Mouse (Mus musculus) megakaryocyte, adult 5-6 weeks (primary cell): ENCODE measurements around the gene Foxk2. TPM values are rescaled to one million over a fixed set of nuclear protein-coding genes. Genes with fewer than 3 reads are reported as not detected.

ENCODE experiments used
- ATAC-seq: 2 replicates; pipeline ENCODE4 v1.8.0; 2016; ENCODE audit warnings: mild to moderate bottlenecking, inconsistent platforms; ENCODE audit not compliant: poor library complexity, severe bottlenecking
- total RNA-seq, 2 experiments: library from RNA; stranded (forward) in 1 of 2; stranded (reverse) in 1 of 2; fragments of 153-499, 151-499 nt in 1 of 2; fragments of 221-1000, 200-1000 nt in 1 of 2; gene quantifications; 2 replicates each; pipeline versions ENCODE4 v1.2.3 to v1.2.4; 2015 to 2017

Gene Foxk2
- total RNA-seq (2015) (16.3 and 17.8 TPM in 2 replicates), total RNA-seq (2017) (16.9 and 24.8 TPM in 2 replicates)

DNA sequence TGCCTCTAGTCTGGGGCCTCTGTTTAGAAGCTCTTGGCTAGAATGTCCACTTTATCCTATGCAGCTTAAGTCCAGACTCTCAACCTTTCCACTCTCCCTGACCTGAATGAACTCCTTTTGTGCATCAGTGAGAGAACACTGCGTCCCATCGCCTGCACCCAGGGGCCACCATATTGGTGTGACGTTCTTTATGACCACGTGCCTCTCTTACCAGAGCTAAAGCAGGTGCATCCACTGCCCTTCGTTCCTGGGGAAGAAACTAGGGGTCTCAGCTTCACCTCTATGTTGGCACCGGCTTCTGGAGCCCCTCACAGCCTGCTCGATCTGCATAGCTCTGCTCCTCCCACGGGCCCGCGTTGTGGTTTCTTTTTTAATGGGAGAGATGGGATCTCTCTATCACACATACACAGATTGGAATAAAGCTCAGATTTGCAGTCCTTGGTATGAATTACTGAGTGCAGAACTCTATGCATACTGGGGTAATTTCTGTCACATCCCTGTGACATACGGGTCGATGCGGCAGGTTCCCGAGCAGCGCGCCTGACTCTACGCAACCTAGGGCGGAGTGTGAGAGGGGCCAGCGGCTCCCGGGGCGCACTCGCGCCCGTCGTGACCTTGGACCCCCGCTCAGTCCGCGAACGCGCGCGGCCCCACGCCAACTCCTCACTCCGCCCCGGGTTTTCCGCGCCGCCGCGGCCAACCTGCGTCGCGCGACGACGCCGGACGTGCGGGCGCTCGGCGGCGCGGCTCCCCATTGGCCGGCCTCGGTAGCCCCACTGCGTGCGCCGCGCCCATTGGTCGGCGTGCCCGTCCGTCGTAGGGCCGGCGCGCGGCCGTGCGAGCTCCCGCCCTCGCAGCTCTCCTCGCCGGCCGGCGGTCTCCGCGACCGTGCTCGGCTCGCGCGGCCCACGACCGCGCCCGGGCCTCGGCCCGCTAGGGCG, at the start of gene Foxk2:
Foxk2 (plus strand) TSS at position 831 of the 941 bp plus-strand sequence.
- ATAC-seq: peak; percentile 99

DNA sequence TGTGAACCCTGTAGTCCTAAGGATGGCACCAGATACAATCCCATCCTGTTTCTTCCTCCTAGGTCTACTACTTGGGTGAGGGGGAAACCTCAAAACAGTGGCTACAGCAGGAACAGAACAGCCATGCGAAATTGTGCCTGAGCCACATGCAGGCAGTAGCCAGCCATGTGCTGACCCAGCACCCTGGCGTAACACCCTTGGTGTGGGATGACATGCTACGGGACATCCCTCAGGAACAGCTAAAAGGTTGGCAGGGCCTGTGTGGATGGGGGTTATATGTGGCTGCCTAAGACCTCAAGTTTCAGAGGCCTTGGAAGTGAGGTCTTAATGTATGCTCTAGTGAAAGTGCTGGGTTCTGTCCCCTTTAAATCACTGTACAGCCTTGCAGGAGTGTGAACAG, 43.0 kb upstream of the Foxk2 start:
- ATAC-seq: no peak

DNA sequence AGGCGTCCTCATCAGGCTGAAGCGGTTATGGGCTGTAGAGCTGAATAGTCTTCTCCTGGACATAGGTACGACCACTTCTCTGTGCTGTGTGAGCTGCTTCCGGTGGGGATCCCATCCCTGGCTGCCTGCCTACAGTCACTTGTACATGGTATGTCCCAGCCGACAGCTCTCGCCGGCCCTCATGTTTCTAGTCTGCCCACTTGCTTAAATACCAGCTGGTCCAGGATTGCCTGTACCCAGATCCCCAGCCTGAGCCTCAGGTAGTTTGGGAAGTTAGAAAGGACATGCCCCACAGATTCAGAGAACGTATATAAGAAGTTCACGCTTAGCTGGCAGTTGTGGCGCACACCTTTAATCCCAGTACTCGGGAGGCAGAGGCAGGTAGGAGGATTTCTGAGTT, 40.0 kb upstream of the Foxk2 start:
- ATAC-seq: no peak

DNA sequence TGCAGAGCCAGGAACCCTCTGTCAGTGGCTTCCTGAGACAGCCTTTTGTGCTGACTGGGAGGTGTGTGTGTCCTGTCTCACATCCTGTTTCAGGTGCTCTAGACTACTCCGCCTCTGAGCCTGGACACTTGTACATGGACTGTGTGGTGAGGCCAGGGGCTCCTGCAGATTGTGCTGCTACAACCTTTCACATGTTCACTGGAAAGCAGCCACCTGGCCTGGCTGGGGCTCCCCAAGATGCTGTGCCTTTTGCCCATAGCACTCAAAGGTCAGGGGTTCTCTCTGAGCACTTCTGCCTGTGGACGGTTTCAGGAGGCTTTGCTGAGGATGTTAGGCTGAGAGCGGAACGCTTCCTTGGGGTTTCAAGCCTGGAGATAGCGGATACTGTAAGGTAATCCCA, 39.0 kb upstream of the Foxk2 start:
- no peak for ATAC-seq

DNA sequence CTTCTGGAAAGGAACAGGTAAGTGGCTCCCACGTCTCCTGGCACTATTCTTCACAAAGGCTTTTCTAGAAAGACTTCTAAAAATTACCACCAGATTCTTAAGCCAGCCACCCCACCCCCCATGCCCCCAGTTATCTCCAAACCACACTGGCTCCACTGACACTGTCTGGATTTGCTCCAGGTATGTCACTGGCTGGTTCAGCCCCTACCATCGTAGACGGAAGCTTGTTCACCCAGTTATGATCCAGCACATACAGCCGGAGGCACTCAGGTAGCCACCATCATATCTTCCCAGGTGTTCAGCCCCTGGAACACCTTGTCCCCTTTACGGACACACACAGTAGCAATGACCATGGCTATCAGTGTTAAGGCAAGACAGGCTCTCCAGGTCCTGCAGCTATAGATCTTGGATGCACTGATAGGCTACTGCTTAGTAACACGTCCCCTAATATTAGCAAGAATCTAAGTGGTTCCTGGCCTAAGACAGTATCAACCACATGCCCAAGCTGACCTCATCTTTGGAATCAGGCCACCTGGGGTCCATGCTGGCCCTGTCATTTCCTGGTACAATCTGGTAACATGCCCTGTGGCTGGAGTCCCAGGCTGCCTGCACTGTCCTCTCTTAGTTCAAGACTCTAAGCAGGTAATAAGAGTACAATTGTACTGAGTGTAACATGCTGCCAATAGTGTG, 38.3 kb upstream of the Foxk2 start:
- ATAC-seq: no peak

DNA sequence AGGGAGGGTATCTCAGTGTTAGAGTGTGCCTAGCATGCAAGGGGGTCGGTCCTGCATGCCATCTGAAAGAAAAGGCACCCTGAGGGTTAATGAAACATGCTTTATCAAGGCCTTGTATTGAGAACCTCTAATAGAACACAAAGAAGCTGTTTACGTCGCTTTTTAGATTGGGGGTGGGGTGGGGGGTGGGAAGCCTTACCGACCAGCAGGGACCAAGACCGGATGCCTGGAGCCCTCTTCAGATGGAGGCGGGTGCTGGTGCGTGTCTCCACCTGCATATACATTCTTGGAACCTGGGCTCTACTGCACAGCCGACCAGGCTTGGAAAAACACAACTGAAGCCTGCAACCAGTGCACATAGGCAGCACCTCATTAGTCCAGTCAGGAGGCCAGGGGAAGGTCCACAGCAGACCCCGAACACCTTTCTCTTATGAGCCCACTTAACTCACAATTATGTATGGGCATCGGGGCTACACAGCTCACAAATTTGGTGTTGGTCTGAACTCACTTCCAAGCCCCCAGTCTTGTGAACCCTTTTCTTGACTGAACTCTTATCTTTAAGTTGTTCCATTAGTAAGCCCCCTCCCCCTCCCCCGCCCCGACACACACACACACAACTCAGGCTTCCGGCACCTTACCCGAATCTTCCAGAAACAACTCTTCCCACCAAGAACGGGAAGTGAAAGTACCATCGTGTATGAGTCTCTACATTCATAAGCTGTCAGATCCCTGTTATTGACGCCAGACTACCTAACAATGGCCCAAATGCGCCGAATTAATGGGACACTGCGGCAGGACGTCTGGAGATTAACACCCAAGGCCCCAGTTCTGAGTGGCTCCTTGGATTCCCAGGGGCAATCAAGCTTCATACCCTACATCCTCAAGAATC, 31.4 kb upstream of the Foxk2 start:
- ATAC-seq: peak; percentile 62

DNA sequence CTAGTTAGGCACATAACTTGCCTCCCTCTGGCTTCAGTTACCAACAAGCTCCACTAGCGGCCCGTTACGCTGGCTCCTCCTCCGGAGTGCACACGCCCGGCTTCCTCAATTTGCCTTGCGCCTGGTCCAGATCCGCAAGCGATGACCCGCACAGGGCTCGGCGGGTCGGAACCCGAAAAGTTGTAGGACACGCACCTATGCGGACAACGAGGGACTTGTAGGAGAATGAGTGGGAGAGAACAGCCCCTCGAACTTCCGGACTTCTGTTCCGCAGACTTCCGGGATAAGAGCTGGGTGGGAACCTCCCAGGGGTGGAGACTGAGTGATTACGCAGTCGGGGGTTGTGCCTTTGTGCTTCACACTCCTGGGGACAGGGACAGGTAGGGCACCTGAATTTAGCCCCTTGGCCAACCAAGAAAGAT, 30.8 kb upstream of the Foxk2 start, which contains the start of gene Cybc1:
Cybc1 (minus strand) TSS at position 305 of the 422 bp plus-strand sequence.
- ATAC-seq: peak; percentile 93

DNA sequence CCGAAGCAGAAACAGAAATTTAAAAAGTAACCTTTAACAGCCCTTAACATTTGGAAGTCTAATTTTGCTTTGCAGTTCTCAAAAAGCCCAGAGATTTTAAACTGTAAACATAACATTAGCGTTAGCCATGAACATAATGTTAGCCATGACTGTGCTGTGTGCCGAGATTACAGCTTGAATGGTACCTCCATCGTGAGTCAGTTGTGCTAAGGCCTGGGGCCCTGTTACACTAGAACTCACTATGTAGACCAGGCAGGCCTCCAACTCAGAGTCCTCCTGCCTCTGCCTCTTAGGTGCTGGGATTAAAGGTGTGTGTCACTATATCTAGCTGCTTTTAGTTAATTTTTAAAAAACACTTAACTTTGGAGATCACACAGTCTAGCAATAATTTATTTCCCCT, 28.6 kb upstream of the Foxk2 start:
- no peak for ATAC-seq

DNA sequence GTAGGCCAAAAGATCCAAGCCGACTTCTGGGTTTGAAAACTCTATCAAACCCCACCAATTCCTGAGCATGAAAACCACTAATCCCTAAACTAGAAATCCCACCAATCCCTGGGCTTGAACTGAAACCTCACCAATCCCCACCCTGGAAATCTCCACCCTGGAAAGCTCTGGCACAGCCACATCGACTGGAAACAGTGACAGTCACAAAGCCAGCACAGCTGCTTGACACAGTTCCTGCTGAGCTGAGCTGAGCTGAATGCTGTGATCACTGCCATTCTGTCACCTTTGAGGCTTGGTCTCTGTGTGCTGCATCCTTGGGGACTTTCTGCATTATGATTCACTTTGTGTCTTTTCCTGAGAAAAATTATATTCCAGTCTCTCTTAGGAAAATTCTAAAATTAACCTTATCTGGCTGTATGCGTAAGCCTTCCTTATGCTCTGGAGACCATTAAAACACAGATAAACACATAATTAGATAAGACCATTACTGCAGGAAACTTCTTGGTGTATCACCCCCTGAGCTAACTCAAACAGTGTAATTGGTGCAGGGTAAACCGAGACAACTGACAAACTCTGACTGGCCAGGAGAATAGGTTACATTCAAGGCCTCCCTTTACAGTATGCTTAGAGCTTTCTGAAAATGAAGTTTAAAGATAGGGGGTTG, 28.0 kb upstream of the Foxk2 start:
- ATAC-seq: no peak

DNA sequence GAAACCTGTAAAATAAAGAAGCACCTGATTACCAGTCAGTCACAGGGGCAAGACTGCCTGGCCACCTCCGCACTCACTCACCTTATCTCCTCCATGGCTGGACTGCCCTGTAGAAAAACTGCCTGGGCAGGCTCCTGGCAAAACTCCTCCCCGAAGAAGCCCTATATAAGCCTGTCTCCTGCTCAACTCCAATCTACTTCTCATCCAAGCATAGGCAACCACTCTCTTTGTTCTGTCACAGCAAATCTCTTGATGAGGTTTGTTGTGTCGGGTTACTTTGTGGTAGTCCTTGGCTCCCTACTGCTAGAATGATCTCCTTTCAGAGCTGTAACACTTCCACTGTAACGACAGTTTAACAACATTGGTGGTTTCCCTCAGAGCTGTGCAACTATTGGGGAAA, 27.1 kb upstream of the Foxk2 start:
- no peak for ATAC-seq

DNA sequence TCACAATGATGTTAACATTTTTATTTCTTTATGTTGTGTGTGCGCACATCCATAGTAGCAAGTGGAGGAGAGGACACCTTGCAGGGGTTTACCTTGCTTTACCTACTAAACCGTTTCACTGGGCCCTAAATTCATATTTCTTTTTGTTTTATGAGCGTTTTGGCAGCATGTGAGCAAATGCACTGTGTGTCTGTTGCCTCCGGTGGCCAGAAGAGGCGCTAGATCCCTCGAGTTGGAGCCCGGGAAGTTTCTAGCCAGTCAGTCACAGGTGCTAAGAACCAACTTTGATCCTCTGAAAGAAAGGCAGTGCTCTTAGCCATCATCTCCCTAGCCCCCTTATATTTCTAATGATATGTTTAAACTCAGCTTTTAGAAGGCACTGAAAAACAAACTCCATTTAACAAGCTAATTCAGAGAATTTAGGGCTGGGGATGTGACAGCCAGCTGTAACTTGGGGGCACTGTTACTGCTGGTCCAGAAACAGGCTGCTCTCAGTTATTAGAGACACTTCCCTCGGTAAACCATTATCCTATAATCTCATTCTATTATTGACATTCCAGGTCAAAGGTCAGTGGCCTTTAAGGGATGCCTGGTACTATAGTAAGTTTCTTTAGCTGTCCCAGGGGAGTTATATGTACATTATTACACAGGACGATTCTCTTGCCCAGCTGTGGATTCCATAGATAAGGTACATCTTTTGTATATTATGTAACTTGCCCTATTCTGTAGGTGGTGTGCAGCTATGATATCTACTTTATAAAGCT, 24.1 kb upstream of the Foxk2 start:
- no peak for ATAC-seq

DNA sequence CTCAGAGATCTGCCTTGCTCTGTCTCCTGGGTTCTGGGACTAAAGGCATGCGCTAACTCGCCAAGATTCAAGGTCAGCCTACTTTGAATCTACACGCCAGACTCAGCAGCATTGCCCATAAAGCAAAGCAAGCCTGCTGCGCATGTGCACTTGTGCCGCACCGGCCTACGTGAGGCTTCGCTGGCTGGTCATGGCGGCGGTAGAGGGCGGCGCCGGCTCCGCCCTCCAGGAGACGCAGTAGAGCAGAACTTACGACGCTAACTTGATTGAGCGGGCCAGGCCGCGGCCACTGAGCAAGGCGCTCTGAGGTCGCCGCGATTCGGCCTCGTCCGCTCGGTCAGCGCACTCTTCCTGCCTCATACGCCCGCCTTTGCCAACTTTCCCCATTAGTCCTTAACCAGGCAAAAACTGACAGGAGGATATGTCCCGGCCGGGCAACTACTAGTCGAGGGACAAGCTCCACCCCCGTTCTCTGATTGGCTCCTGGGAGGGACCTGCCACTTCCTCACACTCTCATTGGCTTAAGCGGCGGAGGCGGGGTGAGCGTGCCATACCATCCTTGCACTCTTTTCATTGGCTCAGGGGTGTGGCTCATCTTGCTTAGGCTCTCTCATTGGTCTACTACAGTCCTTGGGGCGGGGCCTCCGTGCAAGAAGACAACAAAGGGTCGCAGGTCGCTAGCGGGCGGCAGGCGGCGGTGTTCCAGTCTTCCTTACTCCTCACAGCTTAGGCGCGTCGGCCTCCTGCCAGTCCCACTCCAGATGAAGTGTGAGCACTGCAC, 23.0 kb upstream of the Foxk2 start, which contains the start of gene Narf:
Narf (plus strand) TSS at position 690 of the 781 bp plus-strand sequence.
- ATAC-seq: peak; percentile 88

DNA sequence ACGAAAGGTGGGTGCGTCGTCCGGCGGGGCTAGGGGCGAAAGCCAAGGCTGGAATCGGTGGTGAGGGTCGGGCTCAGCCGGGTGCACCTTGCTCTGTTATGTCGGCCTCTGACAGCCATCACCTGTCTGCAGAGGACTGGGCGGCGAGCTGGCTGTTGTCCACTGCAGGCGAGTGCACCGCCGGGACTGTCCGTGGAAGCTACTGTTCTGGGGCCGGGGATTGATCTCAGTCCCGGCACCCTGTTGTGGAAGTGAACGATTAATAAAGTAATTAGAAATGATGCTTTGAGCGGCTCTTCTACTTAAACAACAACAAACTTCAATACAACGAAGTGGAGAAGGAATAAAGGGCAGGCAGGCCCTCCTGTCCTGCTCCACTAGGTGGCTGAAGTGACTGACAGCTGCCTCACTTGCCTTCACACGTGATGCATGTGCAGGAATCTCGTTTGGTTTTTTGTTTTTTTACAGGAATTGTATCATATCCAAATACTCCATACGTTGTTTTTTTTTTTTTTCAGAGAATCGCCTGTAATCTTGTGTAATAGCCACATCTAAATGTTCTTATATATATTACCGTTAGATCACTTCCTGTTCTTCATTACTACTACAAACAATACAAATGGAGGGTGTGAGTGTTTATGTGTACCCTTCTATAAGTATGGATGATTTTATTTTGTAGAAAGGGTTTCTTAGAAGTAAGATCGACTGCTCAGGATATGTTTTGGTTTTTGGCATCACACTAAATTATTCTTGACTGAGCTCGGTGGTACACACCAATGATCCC, 22.3 kb upstream of the Foxk2 start:
- ATAC-seq: peak; percentile 34

DNA sequence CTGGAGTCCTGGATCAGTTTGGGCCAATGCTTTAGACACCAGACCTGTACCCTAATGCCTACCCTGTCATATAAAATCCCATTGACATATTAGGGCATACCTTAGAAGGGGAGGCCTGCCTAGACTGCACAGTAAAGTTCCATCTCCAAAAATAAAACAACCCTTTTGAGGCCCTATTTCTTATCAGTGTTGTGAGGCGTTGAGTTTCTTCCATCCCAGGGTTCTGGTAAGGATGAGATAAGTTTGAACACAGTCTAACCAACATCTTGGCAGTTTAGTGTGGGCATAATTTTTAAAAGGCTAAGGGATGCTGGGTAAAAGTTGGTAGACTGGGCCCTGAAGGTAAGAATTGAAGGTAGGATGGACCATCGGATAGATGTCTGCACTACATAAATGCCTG, 20.1 kb upstream of the Foxk2 start:
- no peak for ATAC-seq

DNA sequence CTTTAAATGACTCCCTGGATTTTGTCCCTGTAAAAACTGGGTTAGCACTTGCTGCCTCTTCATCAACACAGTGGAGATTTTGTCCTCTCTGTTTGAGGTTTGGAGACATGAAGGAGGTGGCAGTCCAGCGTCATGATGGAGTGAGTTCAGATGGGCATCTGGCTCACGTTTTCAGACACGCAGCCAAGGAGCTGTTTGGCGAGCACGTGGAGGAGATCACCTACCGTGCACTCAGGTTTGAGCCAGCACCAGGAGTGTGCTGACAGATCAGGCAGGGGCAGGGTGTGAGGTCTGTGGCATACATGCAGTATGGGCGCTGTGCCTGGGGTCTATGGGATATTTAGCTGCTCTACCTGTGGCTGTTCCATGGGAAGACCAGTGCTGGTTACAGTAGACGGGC, 9.6 kb upstream of the Foxk2 start:
- no peak for ATAC-seq

DNA sequence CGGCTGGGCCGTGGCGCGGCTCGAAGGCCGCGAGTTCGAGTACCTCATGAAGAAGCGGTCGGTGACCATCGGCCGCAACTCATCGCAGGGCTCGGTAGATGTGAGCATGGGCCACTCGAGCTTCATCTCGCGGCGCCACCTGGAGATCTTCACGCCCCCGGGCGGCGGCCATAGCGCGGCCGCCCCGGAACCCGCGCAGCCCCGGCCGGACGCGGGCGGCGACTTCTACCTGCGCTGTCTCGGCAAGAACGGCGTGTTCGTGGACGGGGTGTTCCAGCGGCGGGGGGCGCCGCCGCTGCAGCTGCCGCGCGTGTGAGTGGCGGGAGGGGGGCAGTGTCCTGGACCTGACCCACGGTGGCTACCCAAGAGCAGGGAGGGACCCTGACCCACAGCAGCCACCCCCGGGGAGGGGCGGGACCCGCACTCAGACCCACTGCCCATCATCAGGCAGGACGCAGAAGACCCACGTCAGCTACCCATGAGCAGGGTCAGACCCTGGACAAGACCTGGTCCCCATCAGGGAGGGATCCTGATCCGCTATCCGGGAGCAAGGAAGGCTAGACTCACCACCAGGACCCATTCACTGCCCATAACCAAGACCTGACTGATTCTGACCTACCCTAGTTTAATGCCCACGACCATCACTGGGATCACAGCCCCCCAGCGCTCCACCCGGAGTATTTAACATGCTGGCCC, 569 bp downstream of the Foxk2 start:
- ATAC-seq: 0 out of 2 replicates have a peak, but pooled peaks have one; percentile 16

DNA sequence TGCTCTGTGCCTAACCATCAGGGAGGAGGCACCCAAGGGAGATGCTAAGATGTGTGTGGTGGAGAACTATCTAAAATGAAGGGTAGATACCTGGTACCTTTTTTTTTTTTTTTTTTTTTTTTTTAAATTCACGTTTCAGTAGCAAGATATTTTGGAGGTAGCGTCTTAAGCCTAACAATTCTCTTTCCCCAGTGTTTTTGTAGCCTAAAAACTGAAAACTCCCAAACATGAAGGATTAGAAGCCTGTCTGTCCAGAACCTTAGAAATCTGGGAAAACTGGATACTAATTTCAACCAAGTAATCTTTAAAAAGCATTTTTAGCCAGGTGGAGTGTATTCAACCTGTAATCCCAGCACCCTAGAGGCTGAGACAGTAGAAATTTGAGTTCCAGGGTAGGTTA, 1.3 kb downstream of the Foxk2 start:
- ATAC-seq: no peak
